Mouse (Mus musculus) MEL (cell line): ENCODE measurements around the gene AB124611. TPM values are rescaled to one million over a fixed set of nuclear protein-coding genes. Genes with fewer than 3 reads are reported as not detected.

Source experiments
- DNase-seq: peaks from one replicate; pipeline ENCODE4 v3.0.0; 2011; ENCODE audit warnings: low read depth, low spot score
- H3K27ac ChIP-seq: 2 replicates; pipeline ENCODE4 v1.5.1; 2012; ENCODE audit warnings: low read depth, mild to moderate bottlenecking, control low read depth, low read length, moderate library complexity; ENCODE audit not compliant: control insufficient read depth
- H3K27me3 ChIP-seq, 2 experiments: fragments of 150-350 bp in 1 of 2; sonication (generic) in 1 of 2; 2 replicates each; pipeline ENCODE4 v1.6.1; 2012; ENCODE audit warnings: low read length in 2 of 2, mild to moderate bottlenecking in 2 of 2, improper control_type of control experiment in 1 of 2, moderate library complexity in 1 of 2; ENCODE audit not compliant: insufficient read depth in 2 of 2, control insufficient read depth in 1 of 2
- H3K36me3 ChIP-seq, 2 experiments: 2 replicates each; pipeline ENCODE4 v1.6.1; 2012 to 2014; ENCODE audit warnings: low read length in 2 of 2, improper control_type of control experiment in 1 of 2, inconsistent platforms in 1 of 2, mild to moderate bottlenecking in 1 of 2; ENCODE audit not compliant: insufficient read depth in 2 of 2, control insufficient read depth in 1 of 2
- H3K4me1 ChIP-seq, 2 experiments: fragments of 150-350 bp in 1 of 2; sonication (generic) in 1 of 2; 2 replicates each; pipeline ENCODE4 v1.6.1; 2012; ENCODE audit warnings: low read length in 2 of 2, improper control_type of control experiment in 1 of 2, mild to moderate bottlenecking in 1 of 2; ENCODE audit not compliant: insufficient read depth in 2 of 2, control insufficient read depth in 1 of 2
- H3K4me3 ChIP-seq, 2 experiments: fragments of 150-350 bp in 1 of 2; sonication (generic) in 1 of 2; 2 replicates each; pipeline ENCODE4 v1.5.1; 2012; ENCODE audit warnings: low read depth in 2 of 2, low read length in 2 of 2, mild to moderate bottlenecking in 2 of 2, moderate library complexity in 2 of 2, control low read depth in 1 of 2, improper control_type of control experiment in 1 of 2; ENCODE audit not compliant: control insufficient read depth in 1 of 2, insufficient read depth in 1 of 2
- H3K79me2 ChIP-seq: 2 replicates; pipeline ENCODE4 v1.6.1; 2012; ENCODE audit warnings: mild to moderate bottlenecking, low read length, moderate library complexity; ENCODE audit not compliant: control insufficient read depth, poor library complexity, insufficient read depth
- H3K9ac ChIP-seq: 2 replicates; pipeline ENCODE4 v1.6.1; 2012; ENCODE audit warnings: low read depth, mild to moderate bottlenecking, control low read depth, low read length, moderate library complexity; ENCODE audit not compliant: control insufficient read depth, poor library complexity, severe bottlenecking
- H3K9me3 ChIP-seq: fragments of 150-350 bp; sonication (generic); replicated peaks from 2 replicates; pipeline ENCODE4 v1.6.1; 2012; ENCODE audit warnings: mild to moderate bottlenecking, low read length, improper control_type of control experiment, moderate library complexity; ENCODE audit not compliant: insufficient read depth
- BHLHE40 ChIP-seq: IDR thresholded peaks from 2 replicates; pipeline ENCODE4 v1.6.1; 2012; ENCODE audit warnings: low read depth, mild to moderate bottlenecking, inconsistent platforms, low read length, improper control_type of control experiment, borderline replicate concordance
- CHD1 ChIP-seq: IDR thresholded peaks from 2 replicates; pipeline ENCODE4 v1.6.1; 2012; ENCODE audit warnings: low read depth, mild to moderate bottlenecking, inconsistent platforms, low read length, improper control_type of control experiment
- CHD2 ChIP-seq: IDR thresholded peaks from 2 replicates; pipeline ENCODE4 v1.6.1; 2011; ENCODE audit warnings: low read length, improper control_type of control experiment
- CTCF ChIP-seq, 3 experiments: IDR thresholded peaks in 2 of 3; conservative IDR thresholded peaks in 1 of 3; 2 replicates each; pipeline ENCODE4 v1.5.1; 2011 to 2012; ENCODE audit warnings: low read length in 3 of 3, low read depth in 2 of 3, mild to moderate bottlenecking in 2 of 3, improper control_type of control experiment in 1 of 3, inconsistent platforms in 1 of 3, mixed read lengths in 1 of 3, moderate library complexity in 1 of 3; ENCODE audit not compliant: control insufficient read depth in 1 of 3, insufficient read depth in 1 of 3, poor library complexity in 1 of 3, severe bottlenecking in 1 of 3
- E2F4 ChIP-seq: IDR thresholded peaks from 2 replicates; pipeline ENCODE4 v1.6.1; 2011; ENCODE audit warnings: low read depth, low read length, improper control_type of control experiment, borderline replicate concordance
- ELF1 ChIP-seq: IDR thresholded peaks from 2 replicates; pipeline ENCODE4 v1.6.1; 2014; ENCODE audit warnings: low read depth, mild to moderate bottlenecking, inconsistent platforms, low read length, improper control_type of control experiment, moderate library complexity
- EP300 ChIP-seq, 2 experiments: IDR thresholded peaks; 2 replicates each; pipeline ENCODE4 v1.6.1; 2011; ENCODE audit warnings: improper control_type of control experiment in 2 of 2, low read length in 2 of 2, low read depth in 1 of 2, mild to moderate bottlenecking in 1 of 2
- ETS1 ChIP-seq: IDR thresholded peaks from 2 replicates; pipeline ENCODE4 v1.6.1; 2012; ENCODE audit warnings: low read depth, mild to moderate bottlenecking, inconsistent platforms, low read length, improper control_type of control experiment, moderate library complexity
- GABPA ChIP-seq: IDR thresholded peaks from 2 replicates; pipeline ENCODE4 v1.6.1; 2012; ENCODE audit warnings: low read depth, mild to moderate bottlenecking, inconsistent platforms, low read length, improper control_type of control experiment, moderate library complexity
- GATA1 ChIP-seq: IDR thresholded peaks from 2 replicates; pipeline ENCODE4 v1.6.1; 2011; ENCODE audit warnings: low read depth, low read length, improper control_type of control experiment
- HCFC1 ChIP-seq: IDR thresholded peaks from 2 replicates; pipeline ENCODE4 v1.6.1; 2012; ENCODE audit warnings: low read depth, mild to moderate bottlenecking, inconsistent platforms, low read length, improper control_type of control experiment, moderate library complexity
- JUND ChIP-seq: IDR thresholded peaks from 2 replicates; pipeline ENCODE4 v1.6.1; 2011; ENCODE audit warnings: low read depth, mild to moderate bottlenecking, improper control_type of control experiment, low read length
- KAT2A ChIP-seq: conservative IDR thresholded peaks from 2 replicates; pipeline ENCODE4 v1.6.1; 2012; ENCODE audit warnings: low read depth, low read length, improper control_type of control experiment, inconsistent platforms
- MAFK ChIP-seq: IDR thresholded peaks from 2 replicates; pipeline ENCODE4 v1.6.1; 2011; ENCODE audit warnings: low read depth, mild to moderate bottlenecking, low read length, improper control_type of control experiment, borderline replicate concordance
- MAZ ChIP-seq: IDR thresholded peaks from 2 replicates; pipeline ENCODE4 v1.6.1; 2012; ENCODE audit warnings: low read depth, mild to moderate bottlenecking, inconsistent platforms, low read length, improper control_type of control experiment
- MEF2A ChIP-seq: IDR thresholded peaks from 2 replicates; pipeline ENCODE4 v1.6.1; 2014; ENCODE audit warnings: low read depth, mild to moderate bottlenecking, inconsistent platforms, low read length, improper control_type of control experiment; ENCODE audit not compliant: poor library complexity, insufficient replicate concordance, severe bottlenecking; ENCODE audit errors: extremely low read depth
- MXI1 ChIP-seq: IDR thresholded peaks from 2 replicates; pipeline ENCODE4 v1.6.1; 2011; ENCODE audit warnings: mild to moderate bottlenecking, low read depth, low read length, improper control_type of control experiment
- MYB ChIP-seq: IDR thresholded peaks from 2 replicates; pipeline ENCODE4 v1.6.1; 2011; ENCODE audit warnings: mild to moderate bottlenecking, low read depth, low read length, improper control_type of control experiment
- MYC ChIP-seq: IDR thresholded peaks from 2 replicates; pipeline ENCODE4 v1.6.1; 2011; ENCODE audit warnings: low read depth, mild to moderate bottlenecking, low read length, improper control_type of control experiment, moderate library complexity
- NELFE ChIP-seq: IDR thresholded peaks from 2 replicates; pipeline ENCODE4 v1.6.1; 2011; ENCODE audit warnings: low read depth, low read length, improper control_type of control experiment
- NRF1 ChIP-seq: IDR thresholded peaks from 2 replicates; pipeline ENCODE4 v1.6.1; 2014; ENCODE audit warnings: low read depth, mild to moderate bottlenecking, inconsistent platforms, low read length, improper control_type of control experiment, moderate library complexity; ENCODE audit not compliant: poor library complexity, insufficient read depth, severe bottlenecking
- POLR2A ChIP-seq, 2 experiments: IDR thresholded peaks; 2 replicates each; pipeline ENCODE4 v1.6.1; 2011 to 2012; ENCODE audit warnings: low read length in 2 of 2, mild to moderate bottlenecking in 2 of 2, control low read depth in 1 of 2, improper control_type of control experiment in 1 of 2, low read depth in 1 of 2, moderate library complexity in 1 of 2; ENCODE audit not compliant: control insufficient read depth in 1 of 2, insufficient read depth in 1 of 2, poor library complexity in 1 of 2
- POLR2AphosphoS2 ChIP-seq: IDR thresholded peaks from 2 replicates; pipeline ENCODE4 v1.6.1; 2011; ENCODE audit warnings: low read length, improper control_type of control experiment
- POLR2AphosphoS5 ChIP-seq: IDR thresholded peaks from 2 replicates; pipeline ENCODE4 v1.6.1; 2012; ENCODE audit warnings: low read depth, borderline replicate concordance, mild to moderate bottlenecking, inconsistent platforms, low read length, moderate library complexity, mixed read lengths
- RAD21 ChIP-seq: IDR thresholded peaks from 2 replicates; pipeline ENCODE4 v1.6.1; 2011; ENCODE audit warnings: mild to moderate bottlenecking, low read depth, low read length, improper control_type of control experiment
- RCOR1 ChIP-seq: IDR thresholded peaks from 2 replicates; pipeline ENCODE4 v1.6.1; 2012; ENCODE audit warnings: low read depth, mild to moderate bottlenecking, inconsistent platforms, low read length, improper control_type of control experiment
- SIN3A ChIP-seq: IDR thresholded peaks from 2 replicates; pipeline ENCODE4 v1.6.1; 2012; ENCODE audit warnings: low read length, improper control_type of control experiment, inconsistent platforms
- SMC3 ChIP-seq: IDR thresholded peaks from 2 replicates; pipeline ENCODE4 v1.6.1; 2011; ENCODE audit warnings: low read depth, low read length, improper control_type of control experiment
- TAL1 ChIP-seq: IDR thresholded peaks from 2 replicates; pipeline ENCODE4 v1.6.1; 2012; ENCODE audit warnings: mild to moderate bottlenecking, inconsistent platforms, low read length, moderate library complexity, mixed read lengths
- TBP ChIP-seq: IDR thresholded peaks from 2 replicates; pipeline ENCODE4 v1.8.0; 2011; ENCODE audit warnings: low read depth, low read length, improper control_type of control experiment
- TCF12 ChIP-seq: IDR thresholded peaks from 2 replicates; pipeline ENCODE4 v1.6.1; 2014; ENCODE audit warnings: low read depth, mild to moderate bottlenecking, inconsistent platforms, low read length, improper control_type of control experiment, moderate library complexity
- UBTF ChIP-seq: IDR thresholded peaks from 2 replicates; pipeline ENCODE4 v1.6.1; 2012; ENCODE audit warnings: low read depth, mild to moderate bottlenecking, inconsistent platforms, low read length, improper control_type of control experiment, moderate library complexity, borderline replicate concordance; ENCODE audit not compliant: insufficient read depth
- USF1 ChIP-seq: IDR thresholded peaks from 2 replicates; pipeline ENCODE4 v1.6.1; 2014; ENCODE audit warnings: low read depth, mild to moderate bottlenecking, inconsistent platforms, low read length, improper control_type of control experiment, moderate library complexity
- USF2 ChIP-seq, 2 experiments: IDR thresholded peaks; 2 replicates each; pipeline ENCODE4 v1.6.1; 2011 to 2012; ENCODE audit warnings: improper control_type of control experiment in 2 of 2, low read length in 2 of 2, borderline replicate concordance in 1 of 2, inconsistent platforms in 1 of 2, low read depth in 1 of 2, mild to moderate bottlenecking in 1 of 2; ENCODE audit not compliant: insufficient read depth in 1 of 2
- ZC3H11A ChIP-seq: IDR thresholded peaks from 2 replicates; pipeline ENCODE4 v1.6.1; 2012; ENCODE audit warnings: low read depth, mild to moderate bottlenecking, inconsistent platforms, low read length, improper control_type of control experiment
- ZKSCAN1 ChIP-seq: IDR thresholded peaks from 2 replicates; pipeline ENCODE4 v1.6.1; 2012; ENCODE audit warnings: low read depth, mild to moderate bottlenecking, inconsistent platforms, low read length, improper control_type of control experiment, moderate library complexity
- ZMIZ1 ChIP-seq: IDR thresholded peaks from 2 replicates; pipeline ENCODE4 v1.6.1; 2012; ENCODE audit warnings: low read depth, mild to moderate bottlenecking, inconsistent platforms, low read length, improper control_type of control experiment, moderate library complexity
- ZNF384 ChIP-seq: IDR thresholded peaks from 2 replicates; pipeline ENCODE4 v1.6.1; 2012; ENCODE audit warnings: low read depth, mild to moderate bottlenecking, inconsistent platforms, low read length, improper control_type of control experiment
- polyA plus RNA-seq, 2 experiments: library from polyadenylated mRNA; stranded (reverse) in 1 of 2; unstranded in 1 of 2; fragments of >175 nt in 1 of 2; fragments of >200 nt in 1 of 2; gene quantifications; 2 replicates each; pipeline versions ENCODE4 v1.2.1 to v1.2.4; 2012; ENCODE audit warnings: low replicate concordance in 2 of 2, low read depth in 1 of 2; ENCODE audit not compliant: insufficient read length in 2 of 2, insufficient read depth in 1 of 2, missing spikeins in 1 of 2
- total RNA-seq: library from RNA; depleted of rRNA; stranded (reverse); fragments of 300-350 nt; gene quantifications from 2 replicates; pipeline ENCODE4 v1.2.3, GENCODE M21; 2012

Gene AB124611
- total and polyA plus RNA-seq, 3 experiments, result 55.2 to 58.7 TPM; not detected in 1

DNA sequence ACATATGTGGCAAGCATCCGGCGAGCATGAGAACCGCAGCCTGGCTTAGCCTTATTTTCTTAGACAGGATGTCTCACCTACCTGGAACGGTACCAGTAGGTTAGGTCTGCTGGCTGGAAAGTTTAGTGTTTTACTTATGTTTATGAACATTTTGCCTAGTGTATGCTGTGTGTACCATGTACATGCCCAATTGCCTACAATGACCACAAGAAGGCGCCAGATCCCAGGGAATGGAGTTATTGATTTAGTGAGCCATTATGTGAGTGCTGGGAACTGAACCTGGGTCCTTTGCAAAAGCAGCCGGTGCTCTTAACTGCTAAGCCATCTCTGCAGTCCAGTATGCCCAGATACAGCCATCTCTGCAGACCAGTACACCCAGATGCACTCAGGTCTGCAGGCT, 48.3 kb upstream of the AB124611 start:
- Histone ChIP-seq H3K4me1 (no peaks in the 10 kb centered on the region), H3K9me3 (no peaks in the 10 kb centered on the region), H3K36me3 (peaks cover 0 to 58% of the 10 kb centered on the region in 2 experiments; a peak in 2 of 4 replicates), H3K9ac (no peak overlapping the region), H3K4me3 (no peak overlapping the region), H3K27ac (no peak overlapping the region), H3K79me2 (no peaks in the 10 kb centered on the region), H3K27me3 (no peaks in the 10 kb centered on the region)
- peak; percentile 70 for DNase-seq
- TF ChIP-seq ETS1 (no peak), MYC (no peak), POLR2A (IDR thresholded peaks at IDR 0.05; ENCODE audit: control insufficient read depth in 1 of 2, insufficient read depth in 1 of 2, low read depth in 1 of 2, low read length in 2 of 2, poor library complexity in 1 of 2) (no peak), POLR2AphosphoS2 (no peak), ZMIZ1 (no peak), NRF1 (no peak), E2F4 (no peak), GATA1 (no peak), SMC3 (peak; percentile 61), CHD2 (no peak), JUND (no peak), MXI1 (no peak), SIN3A (peak; percentile 38; the same call in 1 of the 2 replicates), USF2 (IDR thresholded peaks at IDR 0.05; ENCODE audit: borderline replicate concordance in 1 of 2, insufficient read depth in 1 of 2, low read depth in 1 of 2, low read length in 2 of 2) (no peak), HCFC1 (no peak), TCF12 (no peak), CTCF (IDR thresholded peaks at IDR 0.05 in 2 of 3, conservative IDR thresholded peaks at IDR 0.05 in 1 of 3; ENCODE audit: control insufficient read depth in 1 of 3, insufficient read depth in 1 of 3, low read depth in 2 of 3, low read length in 3 of 3, poor library complexity in 1 of 3, severe bottlenecking in 1 of 3) (peak; percentile 66 to 94 (median 80)), ELF1 (no peak), CHD1 (no peak), BHLHE40 (no peak), KAT2A (no peak), RCOR1 (peak; percentile 45; the same call in 1 of the 2 replicates), ZC3H11A (peak; percentile 46), USF1 (no peak), RAD21 (peak; percentile 75), MYB (no peak), TBP (no peak), UBTF (no peak), MAZ (no peak), POLR2AphosphoS5 (no peak), MEF2A (no peak), MAFK (no peak), GABPA (0 out of 2 replicates have a peak, but pooled peaks have one; percentile 31), TAL1 (no peak), NELFE (0 out of 2 replicates have a peak, but pooled peaks have one; percentile 23), ZNF384 (0 out of 2 replicates have a peak, but pooled peaks have one; percentile 28), EP300 (IDR thresholded peaks at IDR 0.05; ENCODE audit: low read depth in 1 of 2, low read length in 2 of 2) (no peak), ZKSCAN1 (no peak)
